Mouse (Mus musculus): ENCODE data around the gene Evx2. TPM values are rescaled to one million over a fixed set of nuclear protein-coding genes. Genes with fewer than 3 reads are reported as not detected.

Evx2 gene
- not detected in 2 replicates for total RNA-seq (2023)

DNA sequence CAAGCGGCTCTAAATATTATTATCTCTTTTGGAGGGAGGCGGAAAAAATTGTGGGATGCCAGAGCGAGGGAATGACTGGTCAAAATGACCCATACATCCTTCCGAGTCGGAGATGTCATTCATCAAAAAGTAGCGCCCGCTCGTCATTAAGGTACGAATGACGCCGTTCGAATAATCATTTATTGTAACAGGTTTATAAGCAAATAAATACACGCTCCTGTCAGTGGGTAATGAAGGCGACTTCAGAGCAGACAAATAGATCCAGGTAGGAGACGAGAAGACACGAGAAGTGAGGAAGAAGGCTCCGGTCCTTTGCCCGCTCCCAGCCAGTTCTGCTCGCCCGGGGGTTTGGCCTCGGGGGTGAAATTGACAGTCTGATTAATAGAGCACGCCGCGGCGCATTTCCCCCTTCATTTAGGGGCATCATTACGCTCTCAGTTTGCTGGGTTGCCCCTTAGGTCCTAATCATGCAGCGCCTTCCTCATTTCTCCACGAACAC lies at the start of gene Evx2:
Gene Evx2 (minus strand): TSS at position 51 of the 499 bp plus-strand sequence.

DNA sequence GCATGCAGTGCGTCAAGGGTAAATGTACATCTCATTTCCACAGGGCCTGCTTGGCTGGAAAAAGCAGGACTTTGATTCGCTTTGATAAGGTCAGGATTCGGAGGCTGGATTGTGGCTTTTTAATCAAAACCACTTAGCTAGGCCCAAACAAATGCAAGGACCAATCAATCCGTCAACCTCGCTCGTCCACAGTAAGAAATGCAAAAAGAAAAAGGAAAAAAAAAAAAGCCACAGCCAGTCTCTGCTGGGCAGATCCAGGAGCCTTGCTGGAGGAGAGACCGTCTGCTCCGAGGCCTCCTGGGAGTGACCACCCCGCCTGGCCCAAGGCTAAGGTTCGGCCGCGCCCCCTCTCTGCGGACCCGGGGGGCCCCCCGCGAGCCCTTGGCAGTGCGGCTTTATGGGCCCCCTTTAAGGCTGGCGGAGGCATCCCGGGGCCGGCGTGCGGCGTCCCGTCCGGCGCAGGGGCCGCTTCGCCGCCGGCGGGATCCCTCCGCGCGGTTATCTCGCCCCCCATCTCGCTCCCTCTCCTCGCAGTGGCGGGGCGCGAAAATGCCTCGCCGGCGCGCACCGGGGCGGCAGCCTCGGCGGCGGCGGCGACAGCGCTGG lies 45.1 kb upstream of the Evx2 start, which contains the start of gene Hoxd8:
Gene Hoxd8 (plus strand): TSS at position 223 of the 606 bp plus-strand sequence.

GRCm38 (mm10) chr2:74697567-74698121 lies 38.3 kb upstream of the Evx2 start, which contains the start of gene Hoxd9:
Gene Hoxd9, plus strand, starts transcription at chr2:74697727.

GRCm38 (mm10) chr2:74691022-74691951 lies 31.9 kb upstream of the Evx2 start, which contains the start of gene Hoxd10:
Gene Hoxd10, plus strand, starts transcription at chr2:74691924.

DNA sequence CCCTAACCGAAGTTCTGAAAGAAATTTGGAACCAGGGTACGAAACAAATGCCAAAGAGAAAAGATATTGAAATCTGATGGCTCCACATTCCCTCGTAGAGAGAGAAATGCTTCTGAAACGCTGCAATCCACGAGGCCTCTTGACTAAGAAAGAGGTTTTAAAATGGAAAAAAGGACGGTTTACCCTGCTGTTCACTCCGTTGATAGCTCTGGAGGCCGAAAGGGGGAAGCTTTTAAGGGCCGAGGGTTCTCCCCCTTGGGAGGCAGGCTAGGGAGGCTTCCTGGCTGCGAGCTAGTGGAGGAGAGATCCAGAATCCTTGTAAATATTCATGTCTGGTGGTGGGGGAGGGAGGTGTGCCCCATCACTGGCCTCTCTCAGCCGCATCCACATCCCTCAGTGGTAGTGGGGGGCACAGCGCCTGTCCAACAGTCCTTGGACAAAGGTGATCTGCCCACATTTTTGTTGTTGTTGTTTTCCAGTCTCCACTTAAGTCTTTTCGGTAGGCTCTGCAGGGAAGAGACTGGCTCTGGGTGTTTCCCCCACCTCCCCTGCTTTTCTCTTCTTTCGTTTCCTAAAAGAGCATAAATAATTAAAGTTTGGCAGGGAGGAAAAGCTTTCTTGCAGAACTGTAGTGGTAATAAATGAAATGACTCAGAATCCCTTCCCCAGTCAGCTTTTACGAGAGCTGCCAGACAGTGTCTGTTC lies 19.7 kb upstream of the Evx2 start, which contains the start of gene Hoxd11:
Gene Hoxd11 (plus strand): TSS at position 667 of the 705 bp plus-strand sequence.

GRCm38 (mm10) chr2:74674881-74675665 lies 15.7 kb upstream of the Evx2 start, which contains the start of gene Hoxd12:
Gene Hoxd12, plus strand, starts transcription at chr2:74675013.

GRCm38 (mm10) chr2:74667842-74668357 lies 8.5 kb upstream of the Evx2 start, which contains the start of gene Hoxd13:
Gene Hoxd13, plus strand, starts transcription at chr2:74668310.

Other genes with a start within 250 kb of the Evx2 start
- 46.7 and 68.0 TPM in 2 replicates for gene Lnpk, start 80.1 kb downstream of the Evx2 start, total RNA-seq (2023)
- not detected in 2 replicates for gene Hoxd13, start 8.8 kb upstream of the Evx2 start, total RNA-seq (2023)
- gene Hoxd12, start 15.5 kb upstream of the Evx2 start, total RNA-seq (2023) = not detected in 2 replicates
- not detected in 2 replicates for gene Hoxd11, start 20.0 kb upstream of the Evx2 start, total RNA-seq (2023)
- not detected in 2 replicates for gene Hoxd10, start 32.4 kb upstream of the Evx2 start, total RNA-seq (2023)
- gene Hoxd9, start 38.2 kb upstream of the Evx2 start, total RNA-seq (2023) = not detected in 2 replicates
- not detected in 2 replicates for gene Hoxd8, start 45.1 kb upstream of the Evx2 start, total RNA-seq (2023)
- not detected in 2 replicates for gene Hoxd3, start 52.4 kb upstream of the Evx2 start, total RNA-seq (2023)
- gene Hoxd4, start 52.4 kb upstream of the Evx2 start, total RNA-seq (2023) = not detected in 2 replicates
- gene Gm28230, start 67.2 kb upstream of the Evx2 start, total RNA-seq (2023) = not detected in 2 replicates
- not detected in 2 replicates for gene Hoxd1, start 103.4 kb upstream of the Evx2 start, total RNA-seq (2023)
- 8.9 and 13.5 TPM in 2 replicates for gene Mtx2, start 166.2 kb upstream of the Evx2 start, total RNA-seq (2023)